Mouse (Mus musculus) limb, embryonic 14.5 days (tissue): ENCODE measurements around the gene Ryk. TPM values are rescaled to one million over a fixed set of nuclear protein-coding genes. Genes with fewer than 3 reads are reported as not detected.
A peak's percentile ranks its signal among the peaks of the same experiment; 100 is the strongest.

Source experiments
- ATAC-seq: fragments of 200-750 bp; cut with Nextera tagmentation; 2 replicates; pipeline ENCODE4 v1.8.0; 2017; ENCODE audit warnings: low read depth, moderate number of reproducible peaks, moderate TSS enrichment; ENCODE audit not compliant: low FRiP score
- DNase-seq: peaks from one replicate; pipeline ENCODE4 v3.0.0-alpha.2; 2015; ENCODE audit warnings: low spot score
- H3K27ac ChIP-seq: fragments of 300-500 bp; sonication (generic); replicated peaks from 2 replicates; pipeline ENCODE4 v1.5.1; 2014; ENCODE audit warnings: low read depth, mild to moderate bottlenecking, low read length, moderate library complexity, mixed read lengths
- H3K27me3 ChIP-seq: fragments of 300-500 bp; sonication (generic); 2 replicates; pipeline ENCODE4 v1.6.1; 2014; ENCODE audit warnings: low read length, mixed read lengths; ENCODE audit not compliant: control insufficient read depth, insufficient read depth
- H3K36me3 ChIP-seq: fragments of 300-500 bp; sonication (generic); 2 replicates; pipeline ENCODE4 v1.6.1; 2014; ENCODE audit warnings: mild to moderate bottlenecking, low read length, moderate library complexity, mixed read lengths; ENCODE audit not compliant: control insufficient read depth, insufficient read depth
- H3K4me1 ChIP-seq: fragments of 300-500 bp; sonication (generic); 2 replicates; pipeline ENCODE4 v1.6.1; 2014; ENCODE audit warnings: antibody characterized with exemption, low read length, mixed read lengths; ENCODE audit not compliant: control insufficient read depth, insufficient read depth
- H3K4me2 ChIP-seq: fragments of 300-500 bp; sonication (generic); replicated peaks from 2 replicates; pipeline ENCODE4 v1.6.1; 2014; ENCODE audit warnings: low read depth, mild to moderate bottlenecking, low read length, moderate library complexity; ENCODE audit not compliant: severe bottlenecking
- H3K4me3 ChIP-seq: fragments of 300-500 bp; sonication (generic); replicated peaks from 2 replicates; pipeline ENCODE4 v1.5.1; 2014; ENCODE audit warnings: low read length
- H3K9ac ChIP-seq: fragments of 300-500 bp; sonication (generic); 2 replicates; pipeline ENCODE4 v1.6.1; 2014; ENCODE audit warnings: mild to moderate bottlenecking, low read depth, low read length, moderate library complexity; ENCODE audit not compliant: severe bottlenecking
- H3K9me3 ChIP-seq: fragments of 300-500 bp; sonication (generic); 2 replicates; pipeline ENCODE4 v1.6.1; 2016; ENCODE audit warnings: low read length; ENCODE audit not compliant: control insufficient read depth
- POLR2A ChIP-seq: fragments of 200-500 bp; IDR thresholded peaks from 2 replicates; pipeline ENCODE4 v1.8.0; 2012; ENCODE audit warnings: inconsistent platforms, mild to moderate bottlenecking, moderate library complexity, borderline replicate concordance; ENCODE audit not compliant: insufficient read depth, insufficient read length; ENCODE audit errors: extremely low read depth
- WGBS: fragments of 180-500 bp; shearing (Covaris S2); extraction: QIAGEN DNeasy Blood & Tissue Kit; methylation state at CpG from one replicate; pipeline ENCODE4 v1.1.7; 2014; 5-methylcytosine and 5-hydroxymethylcytosine counted together
- polyA plus RNA-seq, 2 experiments: library from polyadenylated mRNA; depleted of rRNA in 1 of 2; stranded (reverse) in 1 of 2; unstranded in 1 of 2; fragments of >200 nt; fragmentation: Nextera tagmentation in 1 of 2; extraction: Ambion mirVana in 1 of 2; gene quantifications; 2 replicates each; pipeline versions ENCODE4 v1.2.1 to v1.2.3; 2012 to 2014

Ryk gene
- polyA plus RNA-seq (2012; rRNA removed) (79.8 and 83.7 TPM in 2 replicates), polyA plus RNA-seq (2014; fragmentation: Nextera tagmentation; extraction: Ambion mirVana) (37.5 and 58.6 TPM in 2 replicates)

DNA sequence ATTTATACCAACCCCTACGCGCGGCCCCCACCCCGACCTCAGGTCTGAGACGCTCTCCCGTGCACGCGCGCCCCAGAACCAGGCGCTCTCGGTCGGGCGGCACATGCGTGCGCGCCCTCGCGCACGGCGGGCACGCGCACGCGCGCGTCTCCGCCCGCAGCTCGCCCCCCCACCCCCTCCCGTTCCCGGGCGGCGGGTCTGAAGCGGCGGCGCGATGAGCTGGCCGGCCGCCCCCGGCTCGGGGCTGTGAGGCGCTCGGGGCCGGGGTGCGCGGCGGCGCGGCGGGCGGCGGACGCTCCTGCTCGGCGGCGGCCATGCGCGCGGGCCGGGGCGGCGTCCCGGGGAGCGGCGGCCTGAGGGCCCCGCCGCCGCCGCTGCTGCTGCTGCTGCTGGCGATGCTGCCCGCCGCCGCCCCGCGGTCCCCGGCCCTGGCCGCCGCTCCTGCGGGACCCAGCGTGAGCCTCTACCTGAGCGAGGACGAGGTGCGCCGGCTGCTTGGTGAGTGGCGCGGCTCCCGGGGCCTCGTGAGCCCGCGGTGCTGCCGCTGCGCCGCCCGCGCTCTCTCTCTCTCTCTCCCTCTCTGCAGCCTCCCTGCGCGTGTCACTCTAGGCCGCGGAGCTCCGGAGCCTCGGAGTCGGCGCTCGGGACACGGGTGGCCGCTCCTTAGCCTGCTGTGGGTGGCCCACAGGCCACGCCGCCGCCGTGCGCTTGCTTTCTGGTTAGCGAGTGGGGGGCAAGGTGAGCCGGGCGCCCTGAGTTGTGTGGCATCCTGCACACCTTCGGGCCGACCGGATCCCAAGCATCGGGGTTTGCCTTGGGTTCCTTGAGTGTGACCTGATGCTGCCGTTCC lies at the start of gene Ryk:
Gene Ryk, plus strand, starts transcription at position 176 of the 850 bp plus-strand sequence.
- DNase-seq: peak; percentile 75
- Histone ChIP-seq H3K27ac (peak within 1 kb of the TSS; percentile 91), H3K36me3 (no peaks in the 10 kb centered on the region; the same call in 1 of the 2 replicates), H3K9ac (peak within 1 kb of the TSS; percentile 97), H3K4me3 (peak within 1 kb of the TSS; percentile 92), H3K27me3 (no peaks in the 10 kb centered on the region), H3K4me1 (peaks cover 34% of the 10 kb centered on the region), H3K4me2 (peak within 1 kb of the TSS; percentile 56), H3K9me3 (no peaks in the 10 kb centered on the region)
- under 1% methylated on average over 56 of the region's 119 CpGs for WGBS
- ATAC-seq: peak; percentile 88
- TF ChIP-seq POLR2A: no peak

DNA sequence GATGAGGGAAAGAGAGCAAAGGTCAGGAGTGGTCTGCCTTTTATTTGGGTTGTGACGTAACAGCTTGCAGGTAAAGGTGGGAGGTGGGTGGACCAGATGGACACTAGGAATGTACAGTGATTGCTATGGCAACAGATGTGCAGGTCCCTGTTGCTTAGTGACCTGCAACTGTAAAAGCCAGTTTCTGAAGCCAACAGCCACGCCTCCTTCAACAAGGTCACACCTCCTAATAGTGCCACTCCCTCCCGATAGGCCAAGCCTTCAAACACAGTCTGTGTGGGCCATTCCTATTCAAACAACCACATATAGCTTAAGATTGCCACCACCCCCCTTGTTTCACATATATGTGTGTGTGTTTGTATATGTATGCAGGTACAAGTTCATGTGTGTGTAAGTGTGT lies 45.2 kb upstream of the Ryk start:
- H3K4me1 ChIP-seq: peaks cover 7% of the 10 kb centered on the region
- H3K36me3 ChIP-seq: no peaks in the 10 kb centered on the region
- WGBS: 57% methylated on average over 3 of the region's 3 CpGs
- H3K27ac ChIP-seq: no peak overlapping the region
- no peak overlapping the region for H3K9ac ChIP-seq
- ATAC-seq (no peak; the same call in 1 of the 2 replicates), DNase-seq (no peak)
- no peak overlapping the region for H3K4me2 ChIP-seq
- H3K27me3 ChIP-seq: no peaks in the 10 kb centered on the region
- H3K4me3 ChIP-seq: no peak overlapping the region
- H3K9me3 ChIP-seq: no peaks in the 10 kb centered on the region
- no peak for TF ChIP-seq POLR2A

DNA sequence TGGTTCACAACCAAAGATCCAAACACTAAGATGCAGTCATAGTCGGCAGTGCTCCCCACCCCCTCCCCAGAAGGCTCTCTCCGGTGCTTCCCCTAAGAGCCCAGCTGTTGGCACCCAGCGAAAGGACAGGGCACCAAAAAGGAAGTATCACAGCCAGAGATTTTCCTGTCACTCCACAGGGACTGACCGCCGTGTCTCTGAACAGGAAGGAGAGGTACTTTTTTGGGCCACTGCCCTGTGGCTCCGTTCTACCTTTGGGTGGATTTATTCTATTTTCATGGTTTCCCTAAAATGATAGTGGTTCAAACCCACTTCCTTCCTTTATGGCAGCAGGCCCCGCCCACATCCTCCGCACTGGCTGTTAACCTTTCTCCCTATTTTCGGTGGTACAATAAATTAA lies 42.9 kb upstream of the Ryk start:
- Histone ChIP-seq H3K36me3 (no peaks in the 10 kb centered on the region), H3K27me3 (no peaks in the 10 kb centered on the region), H3K27ac (no peak overlapping the region), H3K4me2 (no peak overlapping the region), H3K9me3 (no peaks in the 10 kb centered on the region), H3K4me1 (peaks cover 7% of the 10 kb centered on the region), H3K9ac (no peak overlapping the region), H3K4me3 (no peak overlapping the region)
- DNase-seq (no peak), ATAC-seq (no peak)
- TF ChIP-seq POLR2A: no peak
- 57% methylated on average over 9 of the region's 9 CpGs for WGBS

DNA sequence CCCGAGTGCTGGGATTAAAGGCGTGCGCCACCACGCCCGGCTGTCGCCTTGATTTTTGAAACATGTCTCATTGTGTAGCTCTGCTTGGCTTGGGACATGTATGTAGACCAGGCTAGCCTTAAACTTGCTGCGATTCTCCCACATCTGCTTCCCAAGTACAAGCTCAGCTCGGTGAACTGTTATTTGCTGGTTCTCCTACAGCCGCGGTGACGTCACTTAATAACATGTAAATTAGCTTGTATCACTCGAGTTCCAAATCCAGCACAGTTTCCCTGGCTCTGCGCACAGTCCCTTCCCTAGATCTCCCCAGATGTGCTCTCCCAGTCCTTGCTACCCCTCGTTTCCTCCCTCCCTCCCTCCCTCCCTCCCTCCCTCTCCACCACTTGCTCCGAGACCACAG lies 41.9 kb upstream of the Ryk start:
- 73% methylated on average over 14 of the region's 15 CpGs for WGBS
- no peak for ATAC-seq
- peaks cover 7% of the 10 kb centered on the region for H3K4me1 ChIP-seq
- H3K27ac ChIP-seq: no peak overlapping the region
- H3K27me3 ChIP-seq: no peaks in the 10 kb centered on the region
- no peak for DNase-seq
- H3K9me3 ChIP-seq: no peaks in the 10 kb centered on the region
- no peak for TF ChIP-seq POLR2A
- H3K4me2 ChIP-seq: no peak overlapping the region
- no peak overlapping the region for H3K9ac ChIP-seq
- H3K4me3 ChIP-seq: no peak overlapping the region
- no peaks in the 10 kb centered on the region for H3K36me3 ChIP-seq

DNA sequence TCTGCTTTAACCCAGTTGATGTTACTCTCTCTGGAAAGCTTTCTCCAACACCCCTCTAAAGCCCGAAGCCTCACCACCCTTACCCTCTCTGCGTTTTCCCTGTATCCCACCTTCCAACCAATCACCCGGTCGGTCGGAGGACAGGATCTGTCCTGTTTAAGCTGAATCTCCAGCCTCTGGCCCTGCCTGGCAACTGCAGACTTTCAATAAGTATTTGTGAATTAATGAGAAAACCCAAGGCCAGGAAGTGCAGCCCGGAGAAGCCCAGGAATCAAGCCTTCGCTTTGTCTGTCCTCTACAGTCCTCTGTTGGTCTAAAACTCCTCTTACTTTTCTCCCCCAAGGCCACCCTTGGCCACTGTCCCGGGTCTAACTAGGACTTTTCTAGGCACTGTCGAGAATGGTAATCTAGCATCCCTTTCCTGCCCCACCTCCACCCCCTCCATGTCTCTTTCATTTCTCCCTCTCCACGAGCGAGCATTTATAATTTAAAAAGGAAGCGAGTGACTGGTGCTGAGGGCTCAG lies 41.4 kb upstream of the Ryk start:
- Histone ChIP-seq H3K36me3 (no peaks in the 10 kb centered on the region), H3K4me1 (peaks cover 7% of the 10 kb centered on the region), H3K4me3 (no peak overlapping the region), H3K27me3 (no peaks in the 10 kb centered on the region), H3K9me3 (no peaks in the 10 kb centered on the region), H3K4me2 (no peak overlapping the region), H3K9ac (no peak overlapping the region), H3K27ac (no peak overlapping the region)
- no peak for DNase-seq
- no peak for ATAC-seq
- WGBS: 64% methylated on average over 12 of the region's 12 CpGs
- no peak for TF ChIP-seq POLR2A
